Mouse (Mus musculus) testis, adult 2 months (tissue): ENCODE results near the gene Slc38a2.

Source experiments
- CTCF ChIP-seq: fragments of 200-500 bp; IDR thresholded peaks from 2 replicates; pipeline ENCODE4 v1.5.1; 2012; ENCODE audit warnings: low read depth, mild to moderate bottlenecking, inconsistent platforms, low read length, moderate library complexity; ENCODE audit not compliant: control insufficient read depth, insufficient read depth, insufficient replicate concordance
- POLR2A ChIP-seq: fragments of 200-500 bp; IDR thresholded peaks from 2 replicates; pipeline ENCODE4 v1.6.1; 2012; ENCODE audit warnings: low read depth, mild to moderate bottlenecking, inconsistent platforms, low read length, moderate library complexity; ENCODE audit not compliant: control insufficient read depth

- TF ChIP-seq POLR2A (no peak), CTCF (no peak)
Measured at GRCm38 (mm10) chr15:96714676-96715016, 15.1 kb upstream of the Slc38a2 start.
